Mouse (Mus musculus) hindbrain, postnatal 0 days (tissue): ENCODE measurements at regions not wholly inside any gene's neighbourhood (a gene's known extent, or its start where the extent isn't known, plus 50 kb on each side); places are given as distances from the start of the nearest gene placed in this dataset.

Experiments
- ATAC-seq: fragments of 200-750 bp; cut with Nextera tagmentation; 2 replicates; pipeline ENCODE4 v1.8.0; 2017; ENCODE audit warnings: mild to moderate bottlenecking, moderate TSS enrichment, moderate library complexity
- DNase-seq: peaks from one replicate; pipeline ENCODE4 v3.0.0-alpha.2; 2015; ENCODE audit warnings: low spot score
- H3K27ac ChIP-seq: fragments of 300-500 bp; sonication (generic); 2 replicates; pipeline ENCODE4 v1.5.1; 2014; ENCODE audit warnings: mild to moderate bottlenecking
- H3K27me3 ChIP-seq: fragments of 300-500 bp; sonication (generic); 2 replicates; pipeline ENCODE4 v1.6.1; 2014; ENCODE audit warnings: low read length, mixed read lengths; ENCODE audit not compliant: insufficient read depth
- H3K36me3 ChIP-seq: fragments of 300-500 bp; sonication (generic); 2 replicates; pipeline ENCODE4 v1.6.1; 2014; ENCODE audit warnings: low read length, mixed read lengths; ENCODE audit not compliant: insufficient read depth
- H3K4me1 ChIP-seq: fragments of 300-500 bp; sonication (generic); 2 replicates; pipeline ENCODE4 v1.6.1; 2014; ENCODE audit warnings: antibody characterized with exemption, low read length, mixed read lengths; ENCODE audit not compliant: insufficient read depth
- H3K4me2 ChIP-seq: fragments of 300-500 bp; sonication (generic); 2 replicates; pipeline ENCODE4 v1.6.1; 2014; ENCODE audit warnings: low read depth, mild to moderate bottlenecking, low read length, moderate library complexity, mixed read lengths
- H3K4me3 ChIP-seq: fragments of 300-500 bp; sonication (generic); 2 replicates; pipeline ENCODE4 v1.5.1; 2014; ENCODE audit warnings: low read length
- H3K9ac ChIP-seq: fragments of 300-500 bp; sonication (generic); replicated peaks from 2 replicates; pipeline ENCODE4 v1.6.1; 2014; ENCODE audit warnings: mild to moderate bottlenecking, low read length, moderate library complexity, mixed read lengths
- H3K9me3 ChIP-seq: fragments of 300-500 bp; sonication (generic); 2 replicates; pipeline ENCODE4 v1.6.1; 2016; ENCODE audit warnings: low read length, mixed read lengths
- CTCF ChIP-seq: IDR thresholded peaks from 2 replicates; pipeline ENCODE4 v1.5.1; 2016; ENCODE audit warnings: antibody characterized with exemption, control low read depth, low read depth
- WGBS: fragments of 180-500 bp; shearing (Covaris S2); extraction: QIAGEN DNeasy Blood & Tissue Kit; methylation state at CpG from one replicate; pipeline ENCODE4 v1.1.7; 2014; 5-methylcytosine and 5-hydroxymethylcytosine counted together

GRCm38 (mm10) chr13:97409891-97410525, 169.1 kb downstream of the Enc1 start:
- Histone ChIP-seq H3K4me3 (no peak overlapping the region), H3K36me3 (no peaks in the 10 kb centered on the region), H3K27ac (no peak overlapping the region), H3K4me2 (no peak overlapping the region), H3K9ac (no peak overlapping the region), H3K4me1 (0 out of 2 replicates have a peak, but pooled peaks cover 13% of the 10 kb centered on the region), H3K27me3 (no peaks in the 10 kb centered on the region), H3K9me3 (no peaks in the 10 kb centered on the region)
- TF ChIP-seq CTCF: no peak
- WGBS: 36% methylated on average over 6 of the region's 6 CpGs
- ATAC-seq (peak; percentile 28; the same call in 1 of the 2 replicates), DNase-seq (peak; percentile 62)

- Histone ChIP-seq H3K27ac (no peak overlapping the region), H3K4me3 (no peak overlapping the region), H3K9me3 (no peaks in the 10 kb centered on the region), H3K4me2 (no peak overlapping the region), H3K4me1 (0 out of 2 replicates have a peak, but pooled peaks cover 13% of the 10 kb centered on the region), H3K9ac (no peak overlapping the region), H3K36me3 (no peaks in the 10 kb centered on the region), H3K27me3 (no peaks in the 10 kb centered on the region)
- no peak for TF ChIP-seq CTCF
- 34% methylated on average over 8 of the region's 8 CpGs for WGBS
- DNase-seq (no peak), ATAC-seq (no peak)
These were observed 168.4 kb downstream of the Enc1 start for GRCm38 (mm10) chr13:97409291-97409780.

- ATAC-seq: no peak
- no peak overlapping the region for H3K9ac ChIP-seq
These were observed 167.7 kb downstream of the Enc1 start for GRCm38 (mm10) chr13:97408414-97409290.

DNA sequence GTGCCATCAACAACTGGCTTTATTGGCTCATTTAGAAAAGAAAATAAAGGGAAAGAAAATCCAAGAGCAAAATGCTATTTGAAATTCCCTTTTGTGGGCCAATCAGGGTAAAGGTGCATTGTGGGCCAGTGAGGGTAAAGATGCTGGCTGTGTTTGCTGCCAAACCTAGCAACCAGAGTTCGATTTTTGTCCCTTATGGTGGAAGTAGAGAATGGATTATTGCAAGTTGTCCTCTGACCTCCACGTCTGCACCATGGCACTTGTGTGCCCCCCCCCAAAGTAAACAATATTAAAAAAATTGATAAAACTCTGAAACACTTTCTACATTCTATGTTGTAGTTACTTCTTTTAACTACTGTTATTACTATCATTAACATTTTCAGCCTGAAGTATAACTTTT, 166.9 kb downstream of the Enc1 start:
- no peak overlapping the region for H3K4me3 ChIP-seq
- no peak overlapping the region for H3K27ac ChIP-seq
- H3K9me3 ChIP-seq: no peaks in the 10 kb centered on the region
- DNase-seq (no peak), ATAC-seq (no peak)
- no peaks in the 10 kb centered on the region for H3K27me3 ChIP-seq
- no peaks in the 10 kb centered on the region for H3K36me3 ChIP-seq
- no peak overlapping the region for H3K4me2 ChIP-seq
- no peak for TF ChIP-seq CTCF
- WGBS: 46% methylated on average over 2 of the region's 2 CpGs
- H3K9ac ChIP-seq: no peak overlapping the region
- H3K4me1 ChIP-seq: 0 out of 2 replicates have a peak, but pooled peaks cover 13% of the 10 kb centered on the region

More at GRCm38 (mm10) chr13:97408414-97409290, 167.7 kb downstream of the Enc1 start:
- Histone ChIP-seq H3K4me3 (no peak overlapping the region), H3K27me3 (no peaks in the 10 kb centered on the region), H3K27ac (no peak overlapping the region), H3K4me2 (no peak overlapping the region), H3K36me3 (no peaks in the 10 kb centered on the region), H3K9me3 (no peaks in the 10 kb centered on the region), H3K4me1 (0 out of 2 replicates have a peak, but pooled peaks cover 13% of the 10 kb centered on the region)
- TF ChIP-seq CTCF: no peak
- WGBS: 59% methylated on average over 22 of the region's 22 CpGs
- DNase-seq: peak; percentile 74

DNA sequence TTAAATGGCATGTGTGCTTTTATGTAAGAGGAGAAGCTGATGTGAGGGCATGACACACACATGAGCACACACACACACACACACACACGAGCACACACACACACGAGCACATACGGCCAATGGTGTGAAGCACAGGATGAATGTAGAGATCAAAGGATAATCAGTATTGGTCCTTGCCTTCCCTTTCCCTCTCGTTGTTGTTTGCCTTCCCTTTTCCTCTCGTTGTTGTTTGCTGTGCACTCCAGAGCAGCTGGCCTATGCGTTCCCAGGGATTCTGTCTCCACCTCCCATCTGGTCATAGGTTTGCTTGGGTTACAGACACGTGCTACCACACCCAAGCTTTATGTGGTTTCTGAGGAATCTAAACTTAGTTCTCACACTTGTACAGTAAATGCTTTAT, 165.8 kb downstream of the Enc1 start:
- no peak for TF ChIP-seq CTCF

DNA sequence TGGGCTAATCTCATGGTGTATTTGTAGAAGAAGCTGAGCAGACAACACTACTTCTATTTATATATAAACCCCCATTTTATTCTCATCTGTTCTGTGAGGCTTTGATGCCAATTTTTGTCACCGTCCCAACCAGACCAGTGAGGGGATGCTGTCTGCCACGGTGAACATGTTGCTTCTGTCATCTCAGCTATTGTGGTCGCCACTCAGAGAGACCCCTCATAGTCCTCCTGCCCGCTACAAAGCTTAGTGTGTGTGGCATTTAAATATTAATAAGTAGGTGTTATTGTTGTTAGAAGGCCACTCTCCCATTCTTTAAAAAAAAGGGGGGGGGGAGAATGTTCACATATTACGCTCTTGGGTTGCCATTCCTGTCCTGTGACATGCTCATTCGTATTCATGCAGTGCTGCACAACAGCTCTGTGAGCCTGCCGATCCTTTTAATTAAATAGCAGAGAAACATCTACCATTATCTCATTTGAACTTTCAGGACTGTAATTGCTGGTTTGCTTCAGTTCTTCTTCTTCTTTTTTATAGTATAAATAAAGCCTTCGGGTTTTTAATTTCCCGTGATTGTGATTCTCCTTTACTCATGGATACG, 161.4 kb downstream of the Enc1 start:
- TF ChIP-seq CTCF: no peak
- no peak overlapping the region for H3K4me3 ChIP-seq
- DNase-seq: no peak
- no peaks in the 10 kb centered on the region for H3K36me3 ChIP-seq
- no peaks in the 10 kb centered on the region for H3K27me3 ChIP-seq
- no peak overlapping the region for H3K27ac ChIP-seq
- 38% methylated on average over 10 of the region's 10 CpGs for WGBS
- no peaks in the 10 kb centered on the region for H3K4me1 ChIP-seq
- H3K4me2 ChIP-seq: no peak overlapping the region
- H3K9me3 ChIP-seq: no peaks in the 10 kb centered on the region
- no peak for ATAC-seq
- no peak overlapping the region for H3K9ac ChIP-seq

More for the DNA sequence above, 165.8 kb downstream of the Enc1 start:
- DNase-seq (no peak), ATAC-seq (peak; percentile 4; the same call in 1 of the 2 replicates)
- Histone ChIP-seq H3K4me3 (no peak overlapping the region), H3K9ac (no peak overlapping the region), H3K36me3 (no peaks in the 10 kb centered on the region), H3K4me1 (0 out of 2 replicates have a peak, but pooled peaks cover 13% of the 10 kb centered on the region), H3K27me3 (no peaks in the 10 kb centered on the region), H3K4me2 (no peak overlapping the region), H3K9me3 (no peaks in the 10 kb centered on the region), H3K27ac (no peak overlapping the region)
- 47% methylated on average over 7 of the region's 7 CpGs for whole genome bisulfite sequencing
